Mouse (Mus musculus) hematopoietic stem cell, adult 5-6 weeks (primary cell): ENCODE results near the gene Eps8l3. TPM values are rescaled to one million over a fixed set of nuclear protein-coding genes. Genes with fewer than 3 reads are reported as not detected.
"Not testable (repeated sequence)": the region's sequence is repeated elsewhere in the genome, so short reads cannot be mapped to it uniquely, and the experiment has no call there.

ENCODE experiments used
- ATAC-seq, 2 experiments: fragments of 125-278 bp in 1 of 2; replicated peaks in 1 of 2; 2 replicates each; pipeline ENCODE4 v1.8.0; 2016 to 2017; ENCODE audit warnings: inconsistent platforms in 2 of 2, mild to moderate bottlenecking in 2 of 2, moderate number of reproducible peaks in 2 of 2, low read depth in 1 of 2, moderate TSS enrichment in 1 of 2; ENCODE audit not compliant: low FRiP score in 2 of 2, poor library complexity in 2 of 2, severe bottlenecking in 2 of 2, insufficient read depth in 1 of 2, low TSS enrichment in 1 of 2
- total RNA-seq: library from RNA; stranded (forward); fragments of 172-1452, 232-1000 nt; gene quantifications from 2 replicates; pipeline ENCODE4 v1.2.3, GENCODE M21; 2017

Gene Eps8l3
- total RNA-seq, 1 experiment from 2014 or later, result not detected

GRCm38 (mm10) chr3:107849000-107849692, 27.9 kb upstream of the Eps8l3 start:
- peak; percentile 34 to 42; a peak in 3 of 4 replicates for ATAC-seq

GRCm38 (mm10) chr3:107849693-107850031, 27.4 kb upstream of the Eps8l3 start:
- ATAC-seq, result no peak

- ATAC-seq, result no peak
Measured at GRCm38 (mm10) chr3:107850418-107851031, 26.5 kb upstream of the Eps8l3 start.

- ATAC-seq, result peak; percentile 76 to 80
Measured at GRCm38 (mm10) chr3:107852786-107853185, 24.2 kb upstream of the Eps8l3 start.

- 0 out of 4 replicates have a peak, but pooled peaks of 1 of the 2 experiments have one; percentile 6 for ATAC-seq
Measured at GRCm38 (mm10) chr3:107853232-107854181, 23.5 kb upstream of the Eps8l3 start.

- ATAC-seq, result no peak
Measured at GRCm38 (mm10) chr3:107855368-107855767, 21.7 kb upstream of the Eps8l3 start.

GRCm38 (mm10) chr3:107857646-107858045, 19.4 kb upstream of the Eps8l3 start:
- ATAC-seq, result no peak

- ATAC-seq, result not testable (repeated sequence)
Measured at GRCm38 (mm10) chr3:107861483-107861882, 15.5 kb upstream of the Eps8l3 start.

- ATAC-seq, result peak; percentile 42 to 53; a peak in 2 of 4 replicates
Measured at GRCm38 (mm10) chr3:107862471-107862870, 14.6 kb upstream of the Eps8l3 start.

- no peak for ATAC-seq
Measured at GRCm38 (mm10) chr3:107863471-107863870, 13.6 kb upstream of the Eps8l3 start.

- peak; percentile 74 to 76 for ATAC-seq
Measured at GRCm38 (mm10) chr3:107863898-107864603, 13.0 kb upstream of the Eps8l3 start.

GRCm38 (mm10) chr3:107865364-107866091, 11.5 kb upstream of the Eps8l3 start:
- ATAC-seq, result no peak

- peak; percentile 82 to 89 for ATAC-seq
Measured at GRCm38 (mm10) chr3:107867086-107867485, 9.9 kb upstream of the Eps8l3 start.

- ATAC-seq, result no peak
Measured at GRCm38 (mm10) chr3:107868452-107868851, 8.6 kb upstream of the Eps8l3 start.

- no peak for ATAC-seq
Measured at GRCm38 (mm10) chr3:107869097-107869496, 7.9 kb upstream of the Eps8l3 start.

GRCm38 (mm10) chr3:107869925-107870324, 7.1 kb upstream of the Eps8l3 start:
- ATAC-seq, result no peak
